Mouse (Mus musculus): ENCODE results near the gene Faim.

The Faim gene

GRCm38 (mm10) chr9:99048724-99049250 is 62.6 kb downstream of the Faim start:
- DNase-seq (ENCODE audit: low spot score in 2 of 2), result no peak

GRCm38 (mm10) chr9:99049760-99050159 is 63.6 kb downstream of the Faim start:
- no peak for DNase-seq (ENCODE audit: low spot score in 2 of 2)

Data from frontal cortex, postnatal 25 days (tissue).